Mouse (Mus musculus): ENCODE measurements around the gene Ints11.

Gene Ints11

GRCm38 (mm10) chr4:155869317-155870033 lies at the start of gene Ints11, which contains the start of gene Cptp:
Gene Ints11, plus strand, starts transcription at chr4:155869546.
Gene Cptp, minus strand, starts transcription at chr4:155869440.
- DNase-seq = peak; percentile 94 to 95

- no peak for DNase-seq
These were observed 48.3 kb upstream of the Ints11 start for GRCm38 (mm10) chr4:155821025-155821424.

- DNase-seq = no peak
These were observed 45.9 kb upstream of the Ints11 start for GRCm38 (mm10) chr4:155823443-155823842.

GRCm38 (mm10) chr4:155829866-155830265 lies 39.5 kb upstream of the Ints11 start:
- DNase-seq = no peak

- DNase-seq = no peak
These were observed 38.8 kb upstream of the Ints11 start for GRCm38 (mm10) chr4:155830596-155830995.

GRCm38 (mm10) chr4:155831205-155831766 lies 38.1 kb upstream of the Ints11 start, which contains the start of gene Aurkaip1:
Gene Aurkaip1, plus strand, starts transcription at chr4:155831272.
- peak; percentile 88 to 92 for DNase-seq

- DNase-seq = no peak
These were observed 37.5 kb upstream of the Ints11 start for GRCm38 (mm10) chr4:155831831-155832230.

GRCm38 (mm10) chr4:155832321-155832720 lies 37.0 kb upstream of the Ints11 start:
- DNase-seq = no peak

GRCm38 (mm10) chr4:155833234-155833633 lies 36.1 kb upstream of the Ints11 start:
- DNase-seq = no peak

GRCm38 (mm10) chr4:155833836-155834235 lies 35.5 kb upstream of the Ints11 start:
- peak in 1 of 2 experiments; percentile 48 for DNase-seq

GRCm38 (mm10) chr4:155837404-155838010 lies 31.8 kb upstream of the Ints11 start:
- DNase-seq = no peak

- DNase-seq = no peak
These were observed 30.9 kb upstream of the Ints11 start for GRCm38 (mm10) chr4:155838187-155839153.

GRCm38 (mm10) chr4:155839483-155839910 lies 29.8 kb upstream of the Ints11 start, which contains the start of gene Mxra8:
Gene Mxra8, plus strand, starts transcription at chr4:155839680.
- peak in 1 of 2 experiments; percentile 37 for DNase-seq

GRCm38 (mm10) chr4:155840076-155841002 lies 29.0 kb upstream of the Ints11 start:
- no peak for DNase-seq

GRCm38 (mm10) chr4:155841003-155841454 lies 28.3 kb upstream of the Ints11 start:
- DNase-seq = peak; percentile 46 to 68

- no peak for DNase-seq
These were observed 27.6 kb upstream of the Ints11 start for GRCm38 (mm10) chr4:155841651-155842270.

- DNase-seq = no peak
These were observed 26.1 kb upstream of the Ints11 start for GRCm38 (mm10) chr4:155843231-155843630.

- DNase-seq = peak; percentile 81
These were observed 22.3 kb upstream of the Ints11 start, which contains the start of gene Dvl1 for GRCm38 (mm10) chr4:155846871-155847578. Gene Dvl1, plus strand, starts transcription at chr4:155847402.

- DNase-seq = peak; percentile 45 to 51
These were observed 21.6 kb upstream of the Ints11 start for GRCm38 (mm10) chr4:155847591-155848352.
